Mouse (Mus musculus): ENCODE results near the gene Mrpl45. TPM values are rescaled to one million over a fixed set of nuclear protein-coding genes. Genes with fewer than 3 reads are reported as not detected.

The Mrpl45 gene
- total RNA-seq (2023) = 10.3 TPM

GRCm38 (mm10) chr11:97315504-97316503 is at the start of gene Mrpl45:
Gene Mrpl45 (plus strand): TSS chr11:97315716.

GRCm38 (mm10) chr11:97280216-97280861 is 35.2 kb upstream of the Mrpl45 start, which contains the start of gene Npepps:
Gene Npepps (minus strand): TSS chr11:97280638.

GRCm38 (mm10) chr11:97352027-97352684 is 36.6 kb downstream of the Mrpl45 start, which contains the start of gene Gpr179:
Gene Gpr179 (minus strand): TSS chr11:97352077.

GRCm38 (mm10) chr11:97361948-97362648 is 46.6 kb downstream of the Mrpl45 start, which contains the start of gene Socs7:
Gene Socs7 (plus strand): TSS chr11:97362551.

Other genes starting within 250 kb of the Mrpl45 start
- gene Tbx21, start 200.4 kb upstream of the Mrpl45 start, total RNA-seq (2023) = 2.4 TPM
- gene Tbkbp1, start 164.2 kb upstream of the Mrpl45 start, total RNA-seq (2023) = 1.2 TPM
- 136 TPM for gene Kpnb1, start 127.8 kb upstream of the Mrpl45 start, total RNA-seq (2023)
- gene Npepps, start 35.1 kb upstream of the Mrpl45 start, total RNA-seq (2023) = 69.0 TPM
- 0.30 TPM for gene Gpr179, start 36.4 kb downstream of the Mrpl45 start, total RNA-seq (2023)
- gene Socs7, start 46.8 kb downstream of the Mrpl45 start, total RNA-seq (2023) = 15.3 TPM
- gene Arhgap23, start 99.8 kb downstream of the Mrpl45 start, total RNA-seq (2023) = 1.1 TPM
- not detected for gene 4933428G20Rik, start 184.6 kb downstream of the Mrpl45 start, total RNA-seq (2023)